Mouse (Mus musculus) olfactory bulb, adult 2 months (tissue): Measurements from ENCODE around the gene Rsph14.

Source experiments
- CTCF ChIP-seq: fragments of 200-500 bp; IDR thresholded peaks from 2 replicates; pipeline ENCODE4 v1.5.1; 2012; ENCODE audit warnings: low read depth, mild to moderate bottlenecking, low read length, moderate library complexity; ENCODE audit not compliant: insufficient read depth
- POLR2A ChIP-seq: fragments of 200-500 bp; IDR thresholded peaks from 2 replicates; pipeline ENCODE4 v1.6.1; 2012; ENCODE audit warnings: mild to moderate bottlenecking, low read depth, low read length, moderate library complexity; ENCODE audit not compliant: insufficient read depth

DNA sequence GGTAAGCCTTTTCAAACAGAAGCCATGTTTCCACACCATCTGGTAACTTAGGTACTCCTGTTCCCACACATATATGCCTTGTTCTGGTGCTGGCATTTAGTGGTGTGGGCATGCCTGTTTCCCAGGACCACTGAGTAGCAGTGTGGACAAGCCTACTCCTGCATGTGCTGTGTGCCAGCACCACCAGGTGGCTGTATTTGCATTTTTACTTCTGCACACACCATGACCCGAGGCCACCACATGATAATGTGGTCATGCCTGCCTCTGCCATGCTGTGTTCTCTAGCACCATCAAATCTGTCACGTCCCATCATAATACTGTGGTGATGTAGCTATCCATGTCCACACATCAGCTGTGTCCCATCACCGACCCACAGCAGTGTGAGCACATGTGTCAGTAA, 93.1 kb downstream of the Rsph14 start:
- TF ChIP-seq CTCF (no peak), POLR2A (no peak)
